Mouse (Mus musculus): ENCODE measurements at regions not wholly inside any gene's neighbourhood (a gene's known extent, or its start where the extent isn't known, plus 50 kb on each side); places are given as distances from the start of the nearest gene placed in this dataset.
"Not testable (repeated sequence)": the region's sequence is repeated elsewhere in the genome, so short reads cannot be mapped to it uniquely, and the experiment has no call there.

GRCm38 (mm10) chr10:22460386-22460785, 100.0 kb downstream of the Raet1d start:
- not testable (repeated sequence) for DNase-seq (ENCODE audit: low read depth)

- not testable (repeated sequence) for DNase-seq (ENCODE audit: low read depth)
Measured at GRCm38 (mm10) chr10:22460818-22461479, 100.6 kb downstream of the Raet1d start.

GRCm38 (mm10) chr10:22461480-22462050, 101.2 kb downstream of the Raet1d start:
- DNase-seq (ENCODE audit: low read depth): not testable (repeated sequence)

- DNase-seq (ENCODE audit: low read depth): not testable (repeated sequence)
Measured at GRCm38 (mm10) chr10:22471722-22472330, 111.5 kb downstream of the Raet1d start.

- DNase-seq (ENCODE audit: low read depth): peak; percentile 11
Measured at GRCm38 (mm10) chr10:22479860-22480259, 119.5 kb downstream of the Raet1d start.

- not testable (repeated sequence) for DNase-seq (ENCODE audit: low read depth)
Measured at GRCm38 (mm10) chr10:22487071-22487470, 126.7 kb downstream of the Raet1d start.

GRCm38 (mm10) chr10:22491806-22492347, 131.5 kb downstream of the Raet1d start:
- not testable (repeated sequence) for DNase-seq (ENCODE audit: low read depth)

- no peak for DNase-seq (ENCODE audit: low read depth)
Measured at GRCm38 (mm10) chr10:22495975-22496496, 135.7 kb downstream of the Raet1d start.

All from c-Kit-positive CD71-positive TER-119-negative erythroid progenitor cells, embryonic 14.5 days (primary cell).